Mouse (Mus musculus) yolk sac, embryonic 10.5 days (tissue): ENCODE results near the gene Map1a.
A peak's percentile ranks its signal among the peaks of the same experiment; 100 is the strongest.

Experiments used
- DNase-seq: peaks from one replicate; pipeline ENCODE4 v3.0.0-alpha.2; 2017; ENCODE audit warnings: low spot score

The Map1a gene

DNA sequence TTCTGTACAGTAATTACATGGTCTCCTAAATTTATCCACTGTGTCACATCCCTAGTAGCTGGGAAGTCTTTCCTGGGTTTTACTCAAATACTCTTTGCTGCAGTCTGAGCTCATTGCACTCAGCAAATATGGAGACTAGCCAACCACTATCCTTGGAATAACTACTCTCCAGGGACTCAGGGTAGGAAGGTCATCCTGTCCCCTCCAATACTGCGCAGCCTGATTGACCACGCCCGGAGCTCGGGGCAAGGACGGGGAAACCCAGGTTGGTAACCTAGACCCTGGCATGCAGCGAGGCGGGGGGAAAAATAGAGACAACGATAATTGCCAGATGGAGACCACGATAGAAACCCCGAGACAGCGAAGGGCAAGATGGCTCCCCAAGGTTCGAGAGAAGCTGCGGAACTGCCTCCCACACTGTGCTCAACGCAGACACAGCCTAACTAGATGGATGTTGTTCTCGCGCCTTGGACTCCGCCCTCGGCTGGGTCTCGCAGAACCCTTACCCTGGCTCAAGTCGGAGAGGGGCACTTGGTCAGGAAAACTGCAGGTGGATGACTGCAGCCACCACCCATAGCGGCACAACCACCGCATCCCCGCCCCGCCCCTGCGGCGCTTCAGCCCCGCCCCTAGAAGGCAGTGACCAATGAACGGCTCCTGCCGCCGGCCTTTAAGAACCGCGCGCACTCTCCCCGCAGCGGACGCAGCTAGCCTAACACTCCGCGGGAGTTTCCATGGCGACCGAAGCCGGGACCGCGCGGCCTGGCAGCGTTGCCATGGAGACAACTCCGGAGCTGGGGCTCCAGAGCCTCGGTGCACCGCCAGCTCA lies at the start of gene Map1a:
TSS of gene Map1a (plus strand) at position 700 of the 829 bp plus-strand sequence.
- DNase-seq: peak; percentile 91

- DNase-seq: no peak
Measured at GRCm38 (mm10) chr2:121244099-121244498, 45.3 kb upstream of the Map1a start.

- no peak for DNase-seq
Measured at GRCm38 (mm10) chr2:121249758-121250157, 39.6 kb upstream of the Map1a start.

GRCm38 (mm10) chr2:121268446-121268845 lies 21.0 kb upstream of the Map1a start:
- no peak for DNase-seq

- DNase-seq: no peak
Measured at GRCm38 (mm10) chr2:121270521-121271235, 18.7 kb upstream of the Map1a start.

GRCm38 (mm10) chr2:121271236-121271927 lies 18.0 kb upstream of the Map1a start, which contains the start of gene Trp53bp1:
Trp53bp1 (minus strand) TSS chr2:121271407.
- peak; percentile 93 for DNase-seq

GRCm38 (mm10) chr2:121271928-121272516 lies 17.4 kb upstream of the Map1a start:
- DNase-seq: no peak

GRCm38 (mm10) chr2:121287850-121288249 lies 1.6 kb upstream of the Map1a start:
- no peak for DNase-seq

GRCm38 (mm10) chr2:121289730-121290540 lies 535 bp downstream of the Map1a start:
- no peak for DNase-seq

DNA sequence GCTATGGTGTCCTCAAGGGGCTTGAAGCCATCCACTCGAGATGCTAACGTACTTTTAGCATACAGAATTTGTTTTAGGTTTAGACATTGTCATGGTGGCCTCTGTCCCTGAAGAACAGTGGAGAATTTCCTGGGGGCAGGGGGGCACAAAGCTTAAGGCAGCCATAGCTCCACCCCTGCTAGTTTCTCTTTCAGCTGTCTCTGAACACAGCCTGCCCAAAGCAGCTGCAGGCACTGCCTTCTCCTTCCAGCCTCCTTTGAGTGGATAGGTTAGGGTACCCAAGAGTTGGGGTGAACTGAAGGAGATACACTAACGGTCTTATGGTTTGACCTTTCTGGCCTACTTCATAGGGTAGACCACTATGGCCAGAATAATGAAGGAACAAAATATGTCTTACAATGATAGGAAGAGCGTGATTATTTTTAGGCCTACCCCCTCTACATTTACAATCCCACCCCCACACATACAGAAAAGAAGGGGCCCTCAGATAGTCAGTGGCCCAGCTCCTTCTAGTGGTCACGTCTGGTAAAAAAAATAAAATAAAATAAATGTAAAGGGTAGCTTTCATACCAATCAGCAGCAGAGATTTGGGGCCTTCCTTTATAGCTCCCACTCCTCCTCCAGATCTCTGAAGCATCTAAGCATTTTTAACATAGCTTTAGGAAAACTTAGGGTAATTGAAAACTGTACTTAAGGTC lies 3.1 kb downstream of the Map1a start:
- no peak for DNase-seq

DNA sequence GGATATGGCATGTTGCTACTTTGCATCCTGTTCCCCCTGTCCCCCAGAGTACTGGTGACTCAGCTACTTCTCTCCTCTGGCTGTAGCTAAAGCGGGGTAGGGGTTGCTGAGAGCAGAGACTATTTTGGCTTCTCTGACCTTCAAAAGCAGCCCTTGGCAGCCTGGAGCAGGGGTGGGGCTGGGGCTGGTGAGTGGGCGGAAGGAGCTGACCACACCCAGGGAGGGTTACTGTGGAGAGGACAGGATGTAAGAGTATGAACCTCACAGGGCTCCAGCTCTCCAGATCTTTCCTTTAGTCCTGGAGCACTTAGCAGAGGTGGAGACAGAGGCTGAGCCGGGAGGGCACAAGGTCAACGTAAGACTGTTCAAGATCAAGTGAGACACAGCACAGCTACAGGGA lies 4.8 kb downstream of the Map1a start:
- peak; percentile 43 for DNase-seq

- DNase-seq: peak; percentile 54
Measured at GRCm38 (mm10) chr2:121294753-121295607, 5.6 kb downstream of the Map1a start.

DNA sequence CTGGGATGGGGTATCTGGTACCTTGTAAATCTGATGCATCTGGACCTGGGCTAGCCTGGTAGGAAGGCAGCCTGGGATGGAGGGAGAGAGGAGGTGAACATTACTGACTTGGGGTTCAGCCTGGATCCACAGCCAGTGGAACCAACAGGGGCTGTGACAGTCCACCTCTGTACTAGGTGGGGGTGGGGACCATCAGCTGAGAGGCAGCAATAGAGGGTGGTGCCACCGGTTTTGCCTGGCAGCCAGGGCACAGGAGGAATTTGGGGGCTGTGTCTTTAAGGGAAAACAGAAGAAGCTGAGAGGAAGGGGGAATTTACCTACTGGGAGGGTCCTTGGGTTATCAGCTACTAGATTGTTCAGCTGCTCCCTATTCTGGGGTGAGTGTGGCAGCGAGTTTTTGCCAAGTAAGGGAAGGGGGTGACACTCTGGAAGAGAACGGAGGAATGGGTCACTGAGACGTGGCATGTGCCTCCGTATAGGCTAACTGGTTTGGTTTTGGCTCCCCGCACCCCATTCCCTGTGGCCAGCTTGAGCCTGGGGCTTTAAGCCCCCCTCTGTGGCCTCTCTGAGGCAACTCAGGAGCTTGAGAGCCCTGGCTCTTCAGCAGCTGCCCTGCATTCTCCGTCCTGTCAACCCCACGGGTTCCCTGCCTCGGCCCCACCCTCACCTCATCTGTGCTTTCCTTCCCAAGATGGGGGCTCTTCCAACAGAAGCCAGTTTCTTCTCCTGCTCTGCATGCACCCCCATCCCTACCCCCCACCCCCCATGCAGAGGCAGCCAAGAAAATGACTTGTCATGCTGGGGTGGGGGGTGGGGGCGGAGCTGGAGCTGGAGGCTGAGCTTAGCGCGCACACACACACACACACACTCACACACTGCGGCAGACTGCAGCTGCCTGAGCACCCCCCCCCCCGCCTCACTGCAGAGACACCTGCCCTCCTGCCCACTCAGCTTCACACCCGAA lies 6.5 kb downstream of the Map1a start:
- DNase-seq: peak; percentile 29

DNA sequence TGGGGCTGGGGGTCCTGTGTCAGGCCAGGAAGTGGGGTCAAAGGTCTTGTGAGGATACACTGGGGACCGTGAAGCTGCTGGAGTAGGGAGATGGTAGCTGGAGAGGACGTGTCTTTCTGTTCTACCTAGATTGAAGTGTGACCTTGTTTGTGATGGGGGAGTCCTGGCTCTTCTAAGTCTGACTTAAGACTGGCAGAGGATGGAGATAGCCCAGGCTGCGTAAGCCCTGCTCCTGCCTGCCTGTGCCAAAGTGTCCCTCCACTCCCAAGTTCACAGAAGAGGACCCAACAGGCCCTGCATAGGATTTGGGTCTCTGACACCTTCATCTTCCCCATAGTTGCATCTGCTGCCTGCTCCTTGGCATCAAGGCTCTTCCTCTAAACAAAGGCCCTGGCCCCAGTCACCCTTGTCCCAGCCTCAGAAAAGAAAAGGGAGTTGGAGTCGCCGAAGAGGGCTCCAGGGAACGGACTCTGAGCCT lies 7.4 kb downstream of the Map1a start:
- no peak for DNase-seq

DNA sequence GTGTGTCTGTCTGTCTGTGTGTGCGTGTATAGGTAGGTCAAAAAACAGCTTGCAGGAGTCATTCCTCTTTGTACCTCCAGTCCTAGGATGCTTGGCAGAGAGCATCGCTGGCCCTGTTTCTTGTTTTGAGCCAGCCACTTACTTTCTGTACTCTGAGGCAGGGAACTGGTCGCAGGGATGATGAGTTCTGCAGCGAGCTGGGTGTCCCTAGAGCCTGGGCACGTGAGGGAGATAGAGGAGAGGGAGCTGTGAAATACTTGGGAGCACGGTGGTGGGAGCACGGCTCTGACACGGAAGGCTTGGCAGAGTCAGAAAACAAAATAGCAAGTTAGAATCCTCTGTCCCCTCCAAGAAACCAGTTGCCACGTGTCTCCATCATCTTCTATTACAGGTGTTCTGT lies 8.3 kb downstream of the Map1a start:
- no peak for DNase-seq

DNA sequence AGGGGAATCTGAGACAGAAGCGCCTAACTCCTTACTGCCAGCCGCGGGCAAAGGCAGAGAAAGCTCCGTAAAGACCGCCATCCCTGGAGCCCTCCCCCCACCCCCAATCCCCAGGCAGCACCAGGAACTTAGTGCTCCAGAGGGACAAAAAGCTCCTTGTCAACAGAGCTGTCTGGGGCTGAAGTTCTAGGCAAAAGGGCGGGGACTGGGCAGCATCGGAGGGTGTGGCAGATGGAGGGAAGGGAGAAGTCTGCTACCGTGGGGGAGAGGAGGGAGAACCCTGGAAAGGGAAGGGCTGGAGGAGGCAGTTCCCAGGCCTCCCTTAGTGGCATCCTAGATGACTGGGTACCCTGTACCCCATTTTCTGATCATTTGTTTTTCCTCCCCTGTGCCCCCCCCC lies 8.7 kb downstream of the Map1a start:
- no peak for DNase-seq

- DNase-seq: no peak
Measured at GRCm38 (mm10) chr2:121299471-121299870, 10.1 kb downstream of the Map1a start.

- no peak for DNase-seq
Measured at GRCm38 (mm10) chr2:121300036-121300435, 10.6 kb downstream of the Map1a start.
